Mouse (Mus musculus) cerebellum, adult 2 months (tissue): ENCODE measurements around the gene Nt5c2.

Experiments used
- CTCF ChIP-seq: fragments of 200-500 bp; IDR thresholded peaks from 2 replicates; pipeline ENCODE4 v1.5.1; 2011; ENCODE audit warnings: low read depth, mild to moderate bottlenecking, control low read depth, low read length, moderate library complexity, borderline replicate concordance; ENCODE audit not compliant: insufficient read depth
- POLR2A ChIP-seq: fragments of 200-500 bp; IDR thresholded peaks from 2 replicates; pipeline ENCODE4 v1.6.1; 2011; ENCODE audit warnings: low read length, control low read depth, borderline replicate concordance; ENCODE audit not compliant: insufficient read depth

DNA sequence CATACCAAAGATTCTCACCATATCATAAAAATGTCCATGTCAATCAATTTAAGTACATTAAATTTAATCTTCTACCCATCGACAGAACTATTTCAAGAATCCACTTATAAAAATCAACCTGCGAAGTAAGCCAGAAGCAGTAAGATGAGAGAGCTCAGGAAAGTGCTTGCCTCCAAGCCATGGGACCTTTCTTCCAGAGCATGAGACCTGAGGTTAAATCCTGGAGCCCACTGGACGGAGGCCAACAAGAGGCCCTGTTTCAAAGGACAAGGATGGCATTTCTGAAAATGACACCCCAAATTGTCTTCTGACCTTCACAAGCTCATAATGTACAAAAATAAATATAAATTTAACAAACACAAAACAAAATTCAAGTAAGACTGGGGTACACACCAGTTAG is 61.4 kb downstream of the Nt5c2 start:
- TF ChIP-seq CTCF: no peak
- no peak for TF ChIP-seq POLR2A
